Mouse (Mus musculus) CH12.LX (cell line): ENCODE results near the gene Tm7sf2.

Source experiments
- CHD2 ChIP-seq: IDR thresholded peaks from 2 replicates; pipeline ENCODE4 v1.6.1; 2011; ENCODE audit warnings: low read length, improper control_type of control experiment
- CTCF ChIP-seq, 2 experiments: IDR thresholded peaks in 1 of 2; conservative IDR thresholded peaks in 1 of 2; 2 replicates each; pipeline ENCODE4 v1.5.1; 2011 to 2012; ENCODE audit warnings: low read depth in 2 of 2, low read length in 2 of 2, improper control_type of control experiment in 1 of 2, inconsistent platforms in 1 of 2, mild to moderate bottlenecking in 1 of 2, moderate library complexity in 1 of 2
- ELF1 ChIP-seq: IDR thresholded peaks from 2 replicates; pipeline ENCODE4 v1.6.1; 2014; ENCODE audit warnings: low read depth, mild to moderate bottlenecking, inconsistent platforms, low read length, improper control_type of control experiment
- EP300 ChIP-seq: IDR thresholded peaks from 2 replicates; pipeline ENCODE4 v1.6.1; 2011; ENCODE audit warnings: low read length, improper control_type of control experiment
- ETS1 ChIP-seq: conservative IDR thresholded peaks from 2 replicates; pipeline ENCODE4 v1.6.1; 2012; ENCODE audit warnings: low read depth, mild to moderate bottlenecking, inconsistent platforms, low read length, improper control_type of control experiment, moderate library complexity
- MAFK ChIP-seq: IDR thresholded peaks from 2 replicates; pipeline ENCODE4 v1.6.1; 2011; ENCODE audit warnings: low read length, improper control_type of control experiment; ENCODE audit not compliant: insufficient replicate concordance
- MEF2A ChIP-seq: IDR thresholded peaks from 2 replicates; pipeline ENCODE4 v1.6.1; 2014; ENCODE audit warnings: low read depth, mild to moderate bottlenecking, inconsistent platforms, low read length, improper control_type of control experiment, borderline replicate concordance
- MXI1 ChIP-seq: IDR thresholded peaks from 2 replicates; pipeline ENCODE4 v1.6.1; 2011; ENCODE audit warnings: mild to moderate bottlenecking, low read depth, low read length, improper control_type of control experiment
- MYC ChIP-seq: IDR thresholded peaks from 2 replicates; pipeline ENCODE4 v1.6.1; 2011; ENCODE audit warnings: low read depth, mild to moderate bottlenecking, improper control_type of control experiment, low read length
- POLR2A ChIP-seq: IDR thresholded peaks from 2 replicates; pipeline ENCODE4 v1.6.1; 2011; ENCODE audit warnings: low read depth, mild to moderate bottlenecking, improper control_type of control experiment, low read length
- SIN3A ChIP-seq: IDR thresholded peaks from 2 replicates; pipeline ENCODE4 v1.6.1; 2012; ENCODE audit warnings: low read length, improper control_type of control experiment, inconsistent platforms
- TBP ChIP-seq: conservative IDR thresholded peaks from 2 replicates; pipeline ENCODE4 v1.6.1; 2011; ENCODE audit warnings: low read depth, low read length, improper control_type of control experiment
- TCF12 ChIP-seq: IDR thresholded peaks from 2 replicates; pipeline ENCODE4 v1.6.1; 2014; ENCODE audit warnings: low read depth, mild to moderate bottlenecking, inconsistent platforms, low read length, improper control_type of control experiment

DNA sequence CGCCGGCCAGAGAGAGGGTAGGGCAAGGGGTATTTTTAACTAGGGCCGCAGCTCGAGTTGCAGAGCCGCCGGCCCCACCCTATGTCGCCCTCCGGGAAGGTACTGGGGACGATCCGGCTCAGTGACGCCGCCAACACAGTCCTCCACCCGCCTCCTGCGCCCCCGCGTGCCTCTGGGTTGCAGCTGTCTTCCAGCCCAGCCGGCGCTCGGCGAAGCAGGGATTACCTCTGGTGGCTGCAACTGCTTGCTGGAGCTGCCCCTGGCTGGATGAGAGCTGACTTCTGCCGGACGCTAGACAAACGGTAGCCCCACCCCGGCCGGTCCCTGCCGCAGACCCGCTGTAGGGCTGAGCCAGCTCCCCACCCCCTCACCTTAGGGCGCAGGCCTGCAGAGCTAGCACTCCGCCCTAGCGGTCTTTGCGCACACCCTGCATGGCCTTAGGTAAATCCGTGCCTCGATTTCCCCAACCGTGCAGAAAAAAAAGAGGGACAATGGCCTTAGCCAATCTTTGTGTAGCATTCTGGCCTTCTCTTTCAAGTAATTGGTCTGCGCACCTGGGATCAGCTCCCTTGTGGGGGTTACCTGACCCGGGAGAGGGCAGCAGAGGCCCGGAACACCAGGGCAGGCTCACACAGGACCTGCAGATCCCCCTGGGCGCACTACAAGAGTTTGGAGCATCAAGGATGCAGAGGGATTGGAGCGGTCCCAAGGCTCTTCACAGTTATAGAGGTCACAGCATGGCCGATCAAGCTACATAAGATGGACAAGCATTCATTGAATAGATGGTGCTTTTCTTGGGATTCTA lies 52.5 kb downstream of the Tm7sf2 start, which contains the start of gene Capn1:
- TF ChIP-seq ETS1 = no peak
- peak in 1 of 2 experiments; percentile 41; a peak in 2 of 4 replicates for TF ChIP-seq CTCF (conservative IDR thresholded peaks at IDR 0.05 in 1 of 2, IDR thresholded peaks at IDR 0.05 in 1 of 2; ENCODE audit: low read depth in 2 of 2, low read length in 2 of 2)
- 0 out of 2 replicates have a peak, but pooled peaks have one; percentile 10 for TF ChIP-seq TCF12
- TF ChIP-seq TBP = no peak
- TF ChIP-seq EP300 = no peak
- no peak for TF ChIP-seq CHD2
- no peak for TF ChIP-seq SIN3A
- TF ChIP-seq MAFK = no peak
- no peak; the same call in 1 of the 2 replicates for TF ChIP-seq POLR2A
- TF ChIP-seq ELF1 = 0 out of 2 replicates have a peak, but pooled peaks have one; percentile 30
- TF ChIP-seq MYC = no peak
- no peak for TF ChIP-seq MEF2A
- no peak for TF ChIP-seq MXI1
